Mouse (Mus musculus): ENCODE results near the gene Scaf8.
"Not testable (repeated sequence)": the region's sequence is repeated elsewhere in the genome, so short reads cannot be mapped to it uniquely, and the experiment has no call there.

Gene Scaf8

DNA sequence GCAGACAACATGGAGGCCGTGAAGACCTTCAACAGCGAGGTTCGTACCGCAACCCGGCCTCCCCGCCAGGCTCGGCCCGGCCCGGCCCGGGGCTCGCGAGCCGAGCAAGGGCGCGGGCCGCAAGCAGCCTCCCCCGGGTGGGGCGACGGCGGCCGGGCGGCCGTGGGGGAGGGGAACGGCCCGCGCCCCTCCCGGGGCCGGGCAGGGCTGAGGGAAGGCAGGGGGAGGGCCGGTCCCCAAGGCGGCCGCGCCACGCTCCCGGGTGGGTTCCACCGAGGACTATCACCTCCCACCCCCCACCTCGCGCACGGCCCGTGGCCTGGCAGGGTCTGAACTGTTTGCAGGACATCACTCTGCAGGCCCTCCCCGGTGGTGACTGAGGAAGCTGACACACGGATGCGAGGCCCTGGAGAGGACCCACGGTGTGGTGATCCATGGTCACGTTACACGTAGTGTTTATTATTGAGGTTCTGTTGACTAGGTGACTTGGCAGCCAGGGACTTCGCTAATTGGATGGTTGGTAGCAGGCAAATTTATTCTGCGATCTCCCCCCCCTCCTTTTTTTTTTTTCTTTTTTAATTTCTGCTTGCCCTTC, 705 bp downstream of the Scaf8 start:
- peak; percentile 63 for DNase-seq

GRCm38 (mm10) chr17:3120949-3121348, 6.2 kb downstream of the Scaf8 start:
- DNase-seq: not testable (repeated sequence)

- not testable (repeated sequence) for DNase-seq
These were observed 8.8 kb downstream of the Scaf8 start for GRCm38 (mm10) chr17:3123581-3123980.

GRCm38 (mm10) chr17:3128716-3129115, 13.9 kb downstream of the Scaf8 start:
- DNase-seq: no peak

GRCm38 (mm10) chr17:3129791-3130190, 15.0 kb downstream of the Scaf8 start:
- no peak for DNase-seq

DNA sequence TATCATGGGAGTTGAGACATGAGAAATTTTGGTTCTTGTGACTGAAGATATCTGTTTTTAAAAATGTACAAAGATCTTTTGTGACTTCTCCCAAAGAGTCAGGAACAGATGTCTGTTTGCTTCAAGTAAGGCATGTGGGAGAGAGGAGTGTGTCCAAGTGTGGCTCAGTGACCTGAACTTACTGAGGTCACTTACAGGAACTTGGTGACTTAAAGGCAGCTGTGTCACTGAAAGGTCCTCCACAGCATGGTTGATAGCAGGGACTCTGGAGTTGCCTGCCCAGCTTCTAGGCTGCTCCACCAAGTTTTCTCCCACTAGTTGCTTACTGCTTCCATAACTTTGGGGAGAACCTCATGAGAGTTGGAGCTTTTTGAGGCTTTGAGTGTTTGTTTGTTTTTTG, 20.6 kb downstream of the Scaf8 start:
- DNase-seq: no peak

DNA sequence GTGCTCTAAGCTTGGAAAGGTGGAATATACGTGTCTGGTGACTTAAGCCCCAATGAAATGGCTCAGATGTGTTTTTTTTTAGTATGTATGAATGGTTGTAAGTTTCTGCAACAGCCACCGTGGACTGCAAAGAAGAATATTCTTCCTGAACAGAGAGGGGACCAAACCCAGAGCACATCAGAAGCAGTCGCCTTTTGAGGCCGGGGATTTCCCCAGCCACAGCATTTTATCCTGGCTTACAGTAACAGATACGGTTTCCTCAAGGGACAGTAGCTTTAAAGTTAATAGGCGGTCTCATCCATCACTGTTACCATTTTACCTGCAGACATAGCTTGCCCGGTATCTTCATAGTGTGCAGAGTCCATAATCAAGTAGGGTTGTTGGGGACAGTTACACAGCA, 21.4 kb downstream of the Scaf8 start:
- no peak for DNase-seq

DNA sequence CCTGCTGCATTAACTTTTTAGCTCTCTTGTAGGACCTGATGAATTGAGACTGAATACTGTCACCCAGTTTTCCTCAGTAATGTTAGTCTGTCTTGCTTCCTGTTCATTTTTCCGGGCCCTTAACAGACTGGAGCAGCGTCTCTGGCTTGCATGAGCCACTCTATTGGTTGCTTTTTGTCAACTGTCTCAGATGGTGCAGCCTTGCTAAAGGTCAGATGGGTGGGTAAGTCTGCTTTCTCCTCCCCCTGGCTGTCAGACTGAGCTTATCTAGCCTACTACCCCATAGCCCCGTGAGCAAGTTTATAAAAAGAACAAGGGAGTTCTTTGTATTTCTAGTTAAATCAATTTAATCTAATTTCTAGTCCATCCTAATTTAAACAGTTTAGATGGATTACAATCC, 23.6 kb downstream of the Scaf8 start:
- DNase-seq: no peak

DNA sequence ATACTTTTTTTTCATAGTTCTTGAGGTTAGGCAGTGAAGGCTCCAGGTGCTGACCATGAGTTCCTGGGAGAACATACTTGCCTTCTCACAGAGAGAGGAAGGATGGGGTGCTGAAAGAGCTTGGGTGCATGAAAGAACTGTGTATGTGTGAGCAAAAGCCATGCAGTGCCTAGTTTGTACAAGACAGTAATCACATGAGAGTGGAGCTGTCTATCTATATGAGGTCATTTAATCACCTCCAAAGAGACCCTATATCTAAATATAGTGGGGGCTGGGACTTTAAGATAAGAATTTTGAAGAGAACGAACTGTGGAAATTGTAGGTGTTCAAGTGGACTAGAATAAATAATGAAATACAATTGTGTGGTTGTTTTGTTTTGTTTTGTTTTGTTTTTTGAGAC, 25.3 kb downstream of the Scaf8 start:
- DNase-seq: no peak

GRCm38 (mm10) chr17:3148853-3149252, 34.1 kb downstream of the Scaf8 start:
- no peak for DNase-seq

- no peak for DNase-seq
These were observed 34.8 kb downstream of the Scaf8 start for GRCm38 (mm10) chr17:3149541-3149940.

GRCm38 (mm10) chr17:3150701-3151100, 35.9 kb downstream of the Scaf8 start:
- not testable (repeated sequence) for DNase-seq

DNA sequence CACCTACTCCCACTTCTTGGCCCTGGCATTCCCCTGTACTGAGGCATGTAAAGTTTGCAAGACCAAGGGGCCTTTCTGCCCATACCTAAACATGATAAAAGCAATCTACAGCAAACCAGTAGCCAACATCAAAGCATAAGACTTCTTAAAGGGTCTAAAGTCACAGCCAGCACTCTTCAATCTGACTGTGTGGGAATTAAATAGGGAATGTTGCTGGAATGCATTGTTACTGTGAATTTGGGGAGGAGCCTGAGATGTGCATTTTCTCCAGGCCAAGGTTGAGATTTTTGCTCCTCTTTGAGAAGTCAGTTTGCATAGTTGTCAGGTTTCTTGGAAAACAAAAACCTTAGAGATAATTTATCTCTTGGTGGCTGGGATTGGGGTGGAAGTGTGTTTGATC, 36.4 kb downstream of the Scaf8 start:
- DNase-seq: no peak

DNA sequence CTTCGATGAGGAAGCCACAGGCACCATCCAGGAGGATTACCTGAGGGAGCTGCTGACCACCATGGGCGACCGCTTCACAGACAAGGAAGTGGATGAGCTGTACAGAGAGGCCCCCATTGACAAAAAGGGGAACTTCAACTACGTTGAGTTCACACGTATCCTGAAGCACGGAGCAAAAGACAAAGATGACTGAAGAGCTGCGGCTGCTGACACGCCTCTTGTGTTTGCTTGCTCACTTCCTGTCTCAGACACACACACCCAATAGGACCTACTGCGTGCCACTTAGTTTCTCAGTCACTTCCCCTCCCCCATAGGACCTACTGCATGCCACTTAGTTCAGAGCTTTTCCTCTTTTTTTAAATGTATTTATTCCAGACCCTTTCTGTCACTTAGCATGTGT, 41.4 kb downstream of the Scaf8 start:
- not testable (repeated sequence) for DNase-seq

GRCm38 (mm10) chr17:3157016-3157415, 42.2 kb downstream of the Scaf8 start:
- no peak for DNase-seq

DNA sequence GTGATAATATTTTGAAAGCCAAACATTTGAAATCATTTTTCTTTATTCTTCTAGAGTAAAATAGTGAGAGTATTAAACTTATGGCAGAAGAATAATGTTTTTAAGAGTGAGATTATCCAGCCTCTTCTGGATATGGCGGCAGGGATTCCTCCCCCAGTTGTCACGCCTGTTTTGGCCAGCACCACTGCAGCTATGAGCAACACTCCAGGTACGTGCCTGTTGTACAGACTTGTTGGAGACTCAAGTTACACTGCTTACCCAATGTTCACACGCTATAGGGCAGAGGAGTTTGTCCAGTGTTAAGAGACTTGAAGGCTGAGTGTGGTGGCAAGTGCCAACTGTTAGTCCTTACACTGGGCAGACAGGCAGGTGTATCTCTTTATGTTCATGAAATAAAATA, 48.1 kb downstream of the Scaf8 start:
- no peak for DNase-seq

- not testable (repeated sequence) for DNase-seq
These were observed 65.7 kb downstream of the Scaf8 start for GRCm38 (mm10) chr17:3180425-3180945.

- DNase-seq: not testable (repeated sequence)
These were observed 80.7 kb downstream of the Scaf8 start for GRCm38 (mm10) chr17:3195483-3195882.

DNA sequence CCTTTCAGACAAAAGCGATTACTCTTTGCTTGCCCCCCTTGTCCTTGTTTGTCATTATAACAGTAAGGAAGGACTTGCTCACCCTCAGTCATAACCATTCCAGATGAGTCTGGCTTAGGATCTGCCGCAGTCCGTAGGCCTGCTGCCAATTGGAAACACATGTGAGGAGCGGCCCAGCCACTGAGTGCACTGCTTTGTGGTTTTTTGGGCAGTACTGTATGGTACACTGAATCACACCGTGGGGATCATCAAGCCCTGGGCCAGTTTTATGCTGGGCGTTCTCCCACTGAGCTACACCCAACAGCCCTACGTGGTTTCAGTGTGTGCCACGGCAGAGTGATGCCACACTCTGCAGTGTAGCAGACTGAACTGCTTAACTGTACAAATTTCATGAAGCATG, 85.6 kb downstream of the Scaf8 start:
- no peak for DNase-seq

DNA sequence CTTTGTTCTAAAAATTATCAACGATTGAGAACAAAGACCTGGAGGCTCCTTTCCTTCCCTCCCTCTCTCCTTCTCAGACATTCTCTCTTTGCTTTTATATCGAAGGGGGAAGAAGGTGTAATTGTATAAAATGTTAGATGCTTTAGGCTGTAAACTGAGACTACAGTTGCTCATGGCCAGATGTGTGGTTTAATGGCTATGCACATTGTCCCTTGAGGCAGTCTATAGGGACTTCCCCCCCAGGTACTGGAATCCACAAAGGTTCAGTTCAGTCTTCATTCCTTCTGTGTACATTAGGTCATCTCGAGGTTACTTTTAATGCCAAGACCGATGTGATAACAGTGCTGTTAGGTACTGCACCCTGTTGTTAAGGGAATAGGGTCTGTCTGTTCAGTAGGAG, 89.1 kb downstream of the Scaf8 start:
- DNase-seq: no peak

DNA sequence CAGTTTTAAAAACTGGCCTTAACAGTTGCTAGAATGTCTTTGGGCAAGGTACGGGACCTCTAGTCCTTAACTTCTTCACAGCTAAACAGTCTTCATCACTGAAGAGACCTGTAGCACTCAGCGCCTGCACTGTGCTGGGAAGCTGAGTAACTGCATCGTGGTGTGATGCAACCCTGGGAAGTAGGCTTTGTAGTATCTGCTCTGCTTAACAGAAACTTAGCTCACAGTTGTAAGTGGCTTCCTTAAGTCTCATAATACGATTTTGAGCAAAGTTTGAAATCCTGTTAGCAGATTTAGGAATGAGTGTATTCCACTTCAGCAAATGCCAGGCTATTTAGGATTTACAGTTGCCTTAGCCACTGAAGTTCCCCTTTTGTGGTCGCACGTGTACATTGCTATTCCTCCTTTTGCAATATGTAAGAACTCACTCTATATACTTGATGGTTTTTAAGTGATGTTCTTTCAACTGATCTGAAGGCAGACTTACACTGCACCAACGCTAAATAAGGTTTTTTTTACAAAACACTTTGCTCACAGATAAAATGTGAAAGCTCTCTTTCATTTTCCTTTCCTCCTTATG, 90.1 kb downstream of the Scaf8 start:
- no peak for DNase-seq

GRCm38 (mm10) chr17:3206527-3207398, 92.0 kb downstream of the Scaf8 start:
- DNase-seq: peak; percentile 18

- no peak for DNase-seq
These were observed 92.9 kb downstream of the Scaf8 start for GRCm38 (mm10) chr17:3207529-3208240.
